Mouse (Mus musculus): ENCODE measurements around the gene Foxj1.
"Not testable (repeated sequence)": the region's sequence is repeated elsewhere in the genome, so short reads cannot be mapped to it uniquely, and the experiment has no call there.

- not testable (repeated sequence) for TF ChIP-seq POLR2A (IDR thresholded peaks at IDR 0.05; ENCODE audit: insufficient read depth, low read length); EP300 (IDR thresholded peaks at IDR 0.05; ENCODE audit: insufficient read depth, low read depth, low read length)
Measured at GRCm38 (mm10) chr11:116360915-116361314, 25.7 kb upstream of the Foxj1 start.
